Mouse (Mus musculus) embryonic facial prominence, embryonic 11.5 days (tissue): Measurements from ENCODE around the gene Etv6. TPM values are rescaled to one million over a fixed set of nuclear protein-coding genes. Genes with fewer than 3 reads are reported as not detected.

Experiments
- ATAC-seq: fragments of 200-750 bp; cut with Nextera tagmentation; replicated peaks from 2 replicates; pipeline ENCODE4 v1.8.0; 2017; ENCODE audit warnings: low read depth; ENCODE audit not compliant: insufficient number of reproducible peaks, low FRiP score, low TSS enrichment
- DNase-seq: peaks from one replicate; pipeline ENCODE4 v3.0.0-alpha.2; 2015; ENCODE audit warnings: low spot score
- H3K27ac ChIP-seq: fragments of 300-500 bp; sonication (generic); replicated peaks from 2 replicates; pipeline ENCODE4 v1.5.1; 2014; ENCODE audit warnings: mild to moderate bottlenecking, low read depth, low read length, control low read depth
- H3K27me3 ChIP-seq: fragments of 300-500 bp; sonication (generic); 2 replicates; pipeline ENCODE4 v1.6.1; 2014; ENCODE audit warnings: mild to moderate bottlenecking, low read length, moderate library complexity, mixed read lengths; ENCODE audit not compliant: control insufficient read depth, insufficient read depth
- H3K36me3 ChIP-seq: fragments of 300-500 bp; sonication (generic); replicated peaks from 2 replicates; pipeline ENCODE4 v1.6.1; 2014; ENCODE audit warnings: low read depth, mild to moderate bottlenecking, low read length, moderate library complexity, mixed read lengths; ENCODE audit not compliant: control insufficient read depth, insufficient read depth
- H3K4me1 ChIP-seq: fragments of 300-500 bp; sonication (generic); 2 replicates; pipeline ENCODE4 v1.6.1; 2014; ENCODE audit warnings: low read length, mixed read lengths; ENCODE audit not compliant: control insufficient read depth, insufficient read depth
- H3K4me2 ChIP-seq: fragments of 300-500 bp; sonication (generic); 2 replicates; pipeline ENCODE4 v1.6.1; 2014; ENCODE audit warnings: low read depth, mild to moderate bottlenecking, control low read depth, low read length, moderate library complexity
- H3K4me3 ChIP-seq: fragments of 300-500 bp; sonication (generic); 2 replicates; pipeline ENCODE4 v1.5.1; 2014; ENCODE audit warnings: low read depth, low read length, control low read depth
- H3K9ac ChIP-seq: fragments of 300-500 bp; sonication (generic); replicated peaks from 2 replicates; pipeline ENCODE4 v1.6.1; 2014; ENCODE audit warnings: mild to moderate bottlenecking, control low read depth, low read length
- H3K9me3 ChIP-seq: fragments of 300-500 bp; sonication (generic); replicated peaks from 2 replicates; pipeline ENCODE4 v1.6.1; 2016; ENCODE audit warnings: mild to moderate bottlenecking, low read length, inconsistent platforms, mixed read lengths; ENCODE audit not compliant: control insufficient read depth
- WGBS: fragments of 180-500 bp; shearing (Covaris S2); extraction: QIAGEN DNeasy Blood & Tissue Kit; methylation state at CpG from one replicate; pipeline ENCODE4 v1.1.7; 2014; 5-methylcytosine and 5-hydroxymethylcytosine counted together
- polyA plus RNA-seq: library from polyadenylated mRNA; unstranded; fragments of >200 nt; fragmentation: Nextera tagmentation; extraction: Ambion mirVana; gene quantifications from 2 replicates; pipeline ENCODE4 v1.2.1, GENCODE M21; 2014

The Etv6 gene
- polyA plus RNA-seq, 1 experiment from 2014 or later, result 15.7 TPM

DNA sequence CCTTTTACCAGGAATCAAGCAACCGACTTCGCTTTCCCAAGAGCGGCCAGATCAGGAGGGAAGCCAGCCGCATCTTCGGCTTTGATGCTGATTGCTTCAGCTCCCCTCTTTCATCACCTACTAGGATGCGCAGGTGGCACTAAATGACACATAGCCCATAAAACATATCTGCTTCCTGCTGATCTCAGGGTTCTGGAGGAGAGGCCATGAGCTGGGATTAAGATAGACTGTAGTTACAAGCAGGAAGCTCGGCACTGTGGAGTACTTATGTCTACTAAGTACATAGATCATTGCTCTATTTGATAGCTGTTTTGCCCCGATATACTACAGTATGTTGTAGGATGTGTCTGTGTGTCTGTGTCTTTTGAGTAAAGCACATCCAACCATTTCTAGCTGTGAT lies 68.0 kb downstream of the Etv6 start:
- Histone ChIP-seq H3K27me3 (no peaks in the 10 kb centered on the region), H3K4me3 (no peak overlapping the region), H3K9me3 (no peaks in the 10 kb centered on the region), H3K9ac (no peak overlapping the region), H3K36me3 (no peaks in the 10 kb centered on the region), H3K4me2 (no peak overlapping the region), H3K4me1 (no peaks in the 10 kb centered on the region), H3K27ac (no peak overlapping the region)
- ATAC-seq, result no peak
- WGBS, result 95% methylated on average over 8 of the region's 8 CpGs
- no peak for DNase-seq

DNA sequence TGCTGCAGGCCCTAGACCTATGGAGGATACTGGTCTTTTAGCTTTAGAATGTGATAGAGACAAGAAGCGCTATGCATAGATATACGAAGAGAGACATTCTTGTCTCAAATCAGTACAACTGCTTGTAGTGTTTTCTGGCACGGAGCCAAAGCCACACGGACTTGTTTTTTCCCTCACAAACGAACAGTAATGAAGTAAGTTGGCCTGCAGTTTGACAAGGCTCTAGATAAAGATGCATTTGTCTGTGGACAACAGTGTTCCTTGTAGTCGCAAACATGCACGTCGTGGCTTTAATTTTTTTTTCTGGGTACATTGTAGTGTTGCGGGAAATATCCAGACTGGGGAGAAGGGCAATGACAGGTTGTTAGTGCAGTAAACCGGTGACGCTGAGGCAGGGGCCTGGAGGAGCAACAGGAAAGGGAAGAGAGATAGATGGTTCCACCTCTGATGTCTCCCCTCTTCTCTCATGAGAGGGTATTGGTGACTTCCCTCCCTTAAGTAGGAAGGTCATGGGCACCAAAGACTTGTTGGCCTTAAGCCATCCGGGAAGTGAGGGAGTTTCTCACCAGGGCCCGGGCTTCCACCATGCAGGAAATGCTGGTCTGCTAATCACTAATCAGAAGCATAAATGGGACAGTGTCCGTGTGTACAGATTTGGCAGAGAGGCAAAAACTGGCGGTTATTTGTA lies 70.2 kb downstream of the Etv6 start:
- 76% methylated on average over 15 of the region's 15 CpGs for WGBS
- Histone ChIP-seq H3K27ac (no peak overlapping the region), H3K4me1 (no peaks in the 10 kb centered on the region), H3K27me3 (no peaks in the 10 kb centered on the region), H3K9me3 (no peaks in the 10 kb centered on the region), H3K36me3 (no peaks in the 10 kb centered on the region), H3K4me3 (no peak overlapping the region), H3K9ac (no peak overlapping the region), H3K4me2 (no peak overlapping the region)
- no peak for DNase-seq
- no peak for ATAC-seq

DNA sequence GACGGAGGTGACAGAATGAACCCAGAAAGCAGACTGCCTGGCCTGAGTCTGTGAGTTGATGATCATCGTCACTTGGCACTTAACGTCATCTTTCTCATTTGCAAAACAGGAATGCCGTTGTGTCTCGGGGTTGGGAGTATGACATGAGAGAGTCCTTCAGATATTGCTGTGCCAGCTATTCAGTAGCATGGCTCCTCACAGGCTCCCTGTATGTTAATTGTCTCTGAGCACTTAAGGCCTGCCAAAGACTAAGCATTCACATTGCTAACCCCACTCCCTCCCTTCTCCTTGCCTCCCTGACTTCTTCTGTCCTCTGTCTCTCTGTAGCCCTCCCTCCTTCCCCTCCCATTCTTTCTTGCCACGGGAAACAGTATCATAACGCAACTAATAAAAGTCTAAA lies 72.2 kb downstream of the Etv6 start:
- no peak overlapping the region for H3K4me3 ChIP-seq
- H3K9ac ChIP-seq, result no peak overlapping the region
- no peaks in the 10 kb centered on the region for H3K27me3 ChIP-seq
- H3K36me3 ChIP-seq, result no peaks in the 10 kb centered on the region
- ATAC-seq, result no peak
- DNase-seq, result no peak
- 92% methylated on average over 7 of the region's 7 CpGs for WGBS
- no peaks in the 10 kb centered on the region for H3K4me1 ChIP-seq
- no peaks in the 10 kb centered on the region for H3K9me3 ChIP-seq
- H3K27ac ChIP-seq, result no peak overlapping the region
- H3K4me2 ChIP-seq, result no peak overlapping the region

DNA sequence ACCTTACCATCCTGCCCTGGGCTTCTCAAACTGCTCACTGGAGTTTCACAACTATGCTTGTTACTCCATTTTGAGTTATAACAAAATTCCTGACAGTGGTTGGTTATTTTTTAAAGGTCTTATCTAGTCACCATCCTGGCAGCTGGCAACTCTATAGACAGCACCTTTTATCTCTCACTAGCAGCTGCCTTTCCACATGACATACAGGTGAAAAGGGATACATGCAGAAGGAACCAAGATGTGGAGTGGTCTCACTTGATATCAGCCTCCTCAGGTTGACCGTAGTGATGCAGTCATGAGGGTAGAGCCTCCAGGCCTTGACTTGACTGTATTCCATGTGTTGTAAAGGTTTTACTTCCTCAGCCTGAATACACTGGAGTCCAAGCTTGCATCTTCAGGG lies 74.2 kb downstream of the Etv6 start:
- DNase-seq (no peak), ATAC-seq (no peak)
- Histone ChIP-seq H3K4me2 (no peak overlapping the region), H3K4me3 (no peak overlapping the region), H3K9ac (no peak overlapping the region), H3K9me3 (no peaks in the 10 kb centered on the region), H3K27ac (no peak overlapping the region), H3K27me3 (no peaks in the 10 kb centered on the region), H3K36me3 (no peaks in the 10 kb centered on the region), H3K4me1 (no peaks in the 10 kb centered on the region)
- WGBS, result 100% methylated on average over 1 of the region's 1 CpGs

DNA sequence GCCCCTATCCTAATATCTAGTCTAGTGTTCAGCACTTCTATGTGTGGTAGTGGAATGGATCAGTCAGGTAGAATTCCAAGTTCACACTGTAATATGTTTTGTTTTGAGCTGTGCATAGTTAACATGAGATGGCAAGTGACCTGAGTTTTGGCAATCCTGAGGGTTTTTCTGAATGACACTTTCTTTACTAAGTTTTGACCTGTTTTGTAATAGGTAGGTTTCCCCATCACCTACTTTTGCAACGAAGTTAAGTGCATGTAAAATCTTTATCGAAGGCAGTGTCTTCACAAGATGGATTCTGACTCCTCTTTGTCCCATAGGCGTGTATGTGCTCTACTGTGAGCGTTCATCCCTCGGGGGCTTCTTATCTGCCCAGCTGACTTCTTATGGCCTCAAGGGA lies 74.7 kb downstream of the Etv6 start:
- Histone ChIP-seq H3K27me3 (no peaks in the 10 kb centered on the region), H3K4me3 (no peak overlapping the region), H3K4me2 (no peak overlapping the region), H3K36me3 (no peaks in the 10 kb centered on the region), H3K9ac (no peak overlapping the region), H3K4me1 (no peaks in the 10 kb centered on the region), H3K9me3 (no peaks in the 10 kb centered on the region), H3K27ac (no peak overlapping the region)
- WGBS, result 92% methylated on average over 5 of the region's 5 CpGs
- no peak for DNase-seq
- no peak for ATAC-seq

DNA sequence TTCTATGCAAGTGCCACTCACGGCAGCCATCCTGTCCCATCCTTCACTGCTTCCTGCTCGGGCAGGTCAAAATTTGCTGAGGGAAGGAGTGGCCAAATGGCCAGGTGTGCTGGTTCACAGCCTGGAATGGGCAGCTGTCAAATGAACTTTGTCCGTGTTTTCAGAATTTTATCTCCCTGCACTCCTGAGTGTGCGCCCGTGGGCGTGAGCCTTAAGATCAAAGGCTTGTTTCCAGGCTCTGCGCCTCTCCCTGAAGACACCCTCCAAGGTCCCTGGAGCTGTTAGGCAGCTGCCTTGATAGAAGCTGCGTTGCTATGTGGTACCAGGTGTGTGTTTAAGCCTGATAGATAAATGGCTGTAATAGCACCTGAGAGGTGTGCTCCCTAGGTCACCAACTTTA lies 76.1 kb downstream of the Etv6 start:
- ATAC-seq (no peak), DNase-seq (no peak)
- no peaks in the 10 kb centered on the region for H3K36me3 ChIP-seq
- H3K9me3 ChIP-seq, result no peaks in the 10 kb centered on the region
- 88% methylated on average over 8 of the region's 8 CpGs for WGBS
- no peak overlapping the region for H3K9ac ChIP-seq
- H3K4me3 ChIP-seq, result no peak overlapping the region
- no peak overlapping the region for H3K27ac ChIP-seq
- no peaks in the 10 kb centered on the region for H3K4me1 ChIP-seq
- H3K27me3 ChIP-seq, result no peaks in the 10 kb centered on the region
- no peak overlapping the region for H3K4me2 ChIP-seq

DNA sequence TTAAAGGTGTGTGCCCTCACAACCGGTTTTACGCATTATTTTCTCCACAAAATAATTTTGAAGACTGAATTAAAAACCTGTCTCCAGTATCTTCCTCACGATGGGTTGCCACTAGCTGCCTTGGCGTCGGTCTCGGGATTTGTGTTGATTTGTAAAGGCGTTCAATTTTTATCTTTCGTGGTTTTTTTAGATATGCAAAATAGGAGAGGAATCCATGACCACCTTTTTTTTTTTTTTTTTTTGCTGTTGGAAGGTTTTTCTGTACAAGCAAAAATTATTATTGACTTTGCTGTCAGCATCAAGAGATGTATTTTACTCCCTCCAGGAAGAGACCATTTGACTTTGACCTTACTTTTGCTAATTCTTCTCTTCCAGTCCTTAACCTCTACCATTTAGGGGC lies 77.3 kb downstream of the Etv6 start:
- Histone ChIP-seq H3K4me2 (no peak overlapping the region), H3K36me3 (no peaks in the 10 kb centered on the region), H3K9me3 (no peaks in the 10 kb centered on the region), H3K4me3 (no peak overlapping the region), H3K27ac (no peak overlapping the region), H3K4me1 (no peaks in the 10 kb centered on the region), H3K9ac (no peak overlapping the region), H3K27me3 (no peaks in the 10 kb centered on the region)
- 94% methylated on average over 8 of the region's 8 CpGs for WGBS
- no peak for DNase-seq
- no peak for ATAC-seq

DNA sequence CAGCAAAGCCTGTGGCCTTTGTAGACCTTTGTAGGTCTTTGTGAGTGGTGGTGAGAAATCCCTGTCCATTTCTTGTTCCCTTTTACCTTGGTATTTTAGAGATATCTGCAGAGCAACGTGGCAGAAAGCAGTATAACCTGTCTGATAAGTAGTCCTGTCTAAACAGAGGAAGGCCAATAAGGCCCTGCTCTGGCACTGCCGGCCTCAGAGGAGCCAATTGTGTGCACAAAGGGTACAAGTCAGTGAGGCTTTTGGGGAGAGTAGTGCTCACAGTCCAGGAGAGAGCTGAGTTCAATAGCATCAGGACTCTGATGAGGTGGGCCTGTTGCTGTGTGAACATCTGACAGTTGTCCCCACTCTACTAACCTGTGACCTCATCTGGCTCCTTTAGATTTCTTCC lies 77.7 kb downstream of the Etv6 start:
- H3K9me3 ChIP-seq, result no peaks in the 10 kb centered on the region
- no peaks in the 10 kb centered on the region for H3K36me3 ChIP-seq
- H3K4me3 ChIP-seq, result no peak overlapping the region
- no peak overlapping the region for H3K27ac ChIP-seq
- no peak overlapping the region for H3K4me2 ChIP-seq
- no peaks in the 10 kb centered on the region for H3K27me3 ChIP-seq
- H3K4me1 ChIP-seq, result no peaks in the 10 kb centered on the region
- WGBS, result 70% methylated on average over 2 of the region's 2 CpGs
- no peak for DNase-seq
- H3K9ac ChIP-seq, result no peak overlapping the region
- ATAC-seq, result no peak
